Mouse (Mus musculus): ENCODE measurements around the gene Olfr1444. TPM values are rescaled to one million over a fixed set of nuclear protein-coding genes. Genes with fewer than 3 reads are reported as not detected.

Olfr1444 gene
- not detected in 2 replicates for polyA plus RNA-seq (2012; rRNA removed)

- no peak for DNase-seq (ENCODE audit: low spot score)
Observed at GRCm38 (mm10) chr19:12856983-12857382, at the start of gene Olfr1444. Gene Olfr1444 (plus strand): TSS chr19:12857283.

DNA sequence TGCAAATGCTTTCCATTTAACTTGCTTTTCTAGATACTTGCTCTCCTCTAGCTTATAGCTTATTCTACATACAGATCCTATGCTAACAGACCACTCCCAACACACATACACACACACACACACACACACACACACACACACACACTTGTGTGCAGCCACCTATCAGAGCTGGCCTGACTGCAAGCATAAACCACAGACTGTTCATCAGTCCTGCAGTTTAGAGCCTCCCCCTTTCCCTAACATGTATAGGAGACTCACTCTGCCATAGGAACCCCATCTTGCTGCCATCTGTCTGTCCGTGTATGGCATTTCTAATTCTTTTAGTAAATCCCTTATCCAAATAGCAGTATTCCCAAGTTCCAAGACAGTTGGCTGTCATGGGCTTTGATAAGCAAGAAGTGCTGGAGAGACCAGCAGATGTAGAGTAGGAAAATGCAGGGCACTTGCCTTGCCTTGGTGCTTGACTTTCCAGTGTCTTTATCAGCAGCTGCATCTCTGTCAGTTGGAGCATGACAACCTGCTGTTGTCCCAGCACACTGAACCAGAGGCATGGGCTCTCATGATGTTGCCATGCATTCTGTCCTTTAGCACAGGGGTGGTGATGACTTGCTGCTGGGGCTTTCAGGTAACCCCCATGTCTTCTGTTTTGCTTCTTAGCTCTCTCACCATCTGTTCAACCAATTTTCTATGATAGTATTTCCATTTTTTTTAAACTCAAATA is 44.3 kb upstream of the Olfr1444 start:
- DNase-seq (ENCODE audit: low spot score), result no peak

GRCm38 (mm10) chr19:12813883-12814282 is 43.2 kb upstream of the Olfr1444 start:
- no peak for DNase-seq (ENCODE audit: low spot score)

- no peak for DNase-seq (ENCODE audit: low spot score)
Observed at GRCm38 (mm10) chr19:12818507-12818906, 38.6 kb upstream of the Olfr1444 start.

GRCm38 (mm10) chr19:12820383-12820782 is 36.7 kb upstream of the Olfr1444 start:
- DNase-seq (ENCODE audit: low spot score), result no peak

GRCm38 (mm10) chr19:12824549-12824948 is 32.5 kb upstream of the Olfr1444 start:
- DNase-seq (ENCODE audit: low spot score), result no peak

GRCm38 (mm10) chr19:12830823-12831430 is 26.2 kb upstream of the Olfr1444 start:
- DNase-seq (ENCODE audit: low spot score), result no peak

DNA sequence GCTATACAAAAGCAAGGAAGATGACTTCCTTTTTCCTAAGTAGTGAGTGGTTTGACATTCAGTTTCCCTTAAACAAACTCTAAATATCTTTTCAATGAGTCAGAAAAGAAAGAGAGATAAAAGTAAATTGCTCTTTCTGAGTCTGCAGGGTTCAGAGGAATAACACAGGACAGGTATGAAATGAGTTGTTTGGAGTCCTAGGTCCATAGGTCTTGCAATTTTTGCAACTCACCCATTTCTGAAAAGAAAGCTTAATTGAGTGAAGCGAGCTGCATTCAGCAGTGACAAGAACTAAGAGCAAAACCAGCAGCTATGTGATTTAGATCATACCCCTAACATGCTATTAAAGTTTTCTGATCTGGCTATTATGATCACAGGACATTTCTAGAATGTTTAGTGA is 25.5 kb upstream of the Olfr1444 start:
- DNase-seq (ENCODE audit: low spot score), result no peak

- no peak for DNase-seq (ENCODE audit: low spot score)
Observed at GRCm38 (mm10) chr19:12833625-12834024, 23.5 kb upstream of the Olfr1444 start.

DNA sequence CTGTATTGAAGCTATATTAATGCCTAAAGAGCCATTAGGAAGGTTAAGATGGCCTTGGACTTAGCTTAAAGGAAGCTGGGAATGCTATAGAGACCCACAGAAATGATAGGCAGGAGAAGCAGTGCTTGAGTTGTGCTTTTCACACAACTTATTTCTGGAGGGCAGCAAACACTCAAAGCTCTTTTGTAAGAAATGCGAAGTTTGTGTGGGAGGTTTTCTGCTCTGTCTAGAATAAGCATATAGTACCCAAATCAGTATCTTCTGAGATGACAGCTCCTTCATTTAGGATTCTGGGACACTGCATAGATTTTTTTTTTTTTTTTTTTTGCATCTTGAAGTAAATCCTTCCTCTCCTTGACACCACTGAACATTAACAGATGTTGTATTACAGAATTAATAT is 18.6 kb upstream of the Olfr1444 start:
- no peak for DNase-seq (ENCODE audit: low spot score)

DNA sequence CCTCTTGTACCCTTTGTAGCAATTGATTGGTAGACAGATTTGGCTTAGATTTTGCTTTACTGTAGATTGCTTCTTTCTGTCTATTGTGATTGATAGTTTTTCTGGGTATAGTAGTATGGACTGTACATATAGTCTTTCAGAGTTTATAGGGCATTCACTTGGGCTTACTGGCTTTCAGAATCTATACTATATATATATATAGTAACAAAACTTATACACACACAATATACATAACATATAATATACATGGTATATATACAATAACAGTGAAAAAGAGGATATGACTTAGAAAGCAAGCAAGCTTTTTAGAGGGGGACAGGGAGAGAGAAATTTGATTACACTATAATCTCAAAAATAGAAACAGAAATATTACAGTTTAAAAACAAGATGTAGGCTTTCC is 10.7 kb upstream of the Olfr1444 start, which contains the start of gene Gm5244:
Gene Gm5244 (plus strand): TSS at position 301 of the 400 bp plus-strand sequence.
- no peak for DNase-seq (ENCODE audit: low spot score)

- no peak for DNase-seq (ENCODE audit: low spot score)
Observed at GRCm38 (mm10) chr19:12883555-12883954, 26.5 kb downstream of the Olfr1444 start, which contains the start of gene Olfr1445. Gene Olfr1445 (plus strand): TSS chr19:12883855.

DNA sequence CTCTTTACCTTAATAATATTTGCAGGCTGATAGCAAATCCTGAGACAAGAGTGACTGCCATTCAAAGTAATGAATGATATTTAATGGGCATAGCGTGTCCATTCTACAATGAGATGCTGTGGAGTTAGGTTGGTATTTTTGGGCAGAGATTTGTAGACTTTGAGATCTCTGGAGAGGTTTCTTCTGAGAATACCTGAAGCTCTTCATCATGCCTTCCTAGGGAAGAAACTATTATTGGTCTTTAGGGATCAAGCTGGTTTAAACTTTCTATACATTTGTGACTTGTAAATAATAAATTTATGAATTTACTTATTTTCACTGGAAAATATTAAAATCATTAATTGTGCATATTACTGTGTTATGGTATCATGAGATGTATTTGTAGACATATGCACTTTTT is 36.3 kb downstream of the Olfr1444 start, which contains the start of gene Olfr1446:
Gene Olfr1446 (minus strand): TSS at position 101 of the 400 bp plus-strand sequence.
- DNase-seq (ENCODE audit: low spot score), result no peak

DNA sequence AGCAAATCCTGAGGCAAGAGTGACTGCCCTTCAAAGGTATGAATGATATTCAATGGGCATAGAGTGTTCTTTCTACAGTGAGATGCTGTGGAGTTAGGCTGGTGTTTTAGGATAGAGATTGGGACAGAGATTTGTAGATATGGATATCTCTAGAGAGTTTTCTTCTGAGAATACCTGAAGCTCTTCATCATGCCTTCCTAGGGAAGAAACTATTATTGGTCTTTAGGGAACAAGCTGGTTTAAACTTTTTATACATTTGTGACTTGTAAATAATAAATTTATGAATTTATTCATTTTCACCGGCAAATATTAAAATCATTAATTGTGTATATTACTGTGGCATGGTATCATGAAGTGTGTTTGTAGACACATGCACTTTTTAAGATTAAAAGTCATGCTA is 46.6 kb downstream of the Olfr1444 start, which contains the start of gene Olfr1447:
Gene Olfr1447 (minus strand): TSS at position 101 of the 400 bp plus-strand sequence.
- DNase-seq (ENCODE audit: low spot score), result no peak

Other genes starting within 250 kb of the Olfr1444 start
- gene Glyat, start 224.0 kb upstream of the Olfr1444 start, polyA plus RNA-seq (2012; rRNA removed), result 0.14 and 0.15 TPM in 2 replicates
- gene Olfr1442, start 186.8 kb upstream of the Olfr1444 start, polyA plus RNA-seq (2012; rRNA removed), result not detected in 2 replicates
- gene Olfr1443, start 179.2 kb upstream of the Olfr1444 start, polyA plus RNA-seq (2012; rRNA removed), result not detected in 2 replicates
- not detected in 2 replicates for gene Keg1, start 161.5 kb upstream of the Olfr1444 start, polyA plus RNA-seq (2012; rRNA removed)
- gene Cntf, start 91.7 kb upstream of the Olfr1444 start, polyA plus RNA-seq (2012; rRNA removed), result 1.8 and 2.9 TPM in 2 replicates
- gene Zfp91, start 61.2 kb upstream of the Olfr1444 start, polyA plus RNA-seq (2012; rRNA removed), result 37.0 and 44.0 TPM in 2 replicates
- 4.3 and 5.1 TPM in 2 replicates for gene Lpxn, start 61.1 kb upstream of the Olfr1444 start, polyA plus RNA-seq (2012; rRNA removed)
- not detected in 2 replicates for gene Gm5244, start 10.6 kb upstream of the Olfr1444 start, polyA plus RNA-seq (2012; rRNA removed)
- gene Olfr1445, start 26.6 kb downstream of the Olfr1444 start, polyA plus RNA-seq (2012; rRNA removed), result not detected in 2 replicates
- gene Olfr1446, start 36.2 kb downstream of the Olfr1444 start, polyA plus RNA-seq (2012; rRNA removed), result not detected in 2 replicates
- not detected in 2 replicates for gene Olfr1447, start 46.5 kb downstream of the Olfr1444 start, polyA plus RNA-seq (2012; rRNA removed)
- not detected in 2 replicates for gene Olfr1448, start 67.1 kb downstream of the Olfr1444 start, polyA plus RNA-seq (2012; rRNA removed)
- not detected in 2 replicates for gene Olfr1449, start 73.6 kb downstream of the Olfr1444 start, polyA plus RNA-seq (2012; rRNA removed)
- gene Olfr1450, start 93.0 kb downstream of the Olfr1444 start, polyA plus RNA-seq (2012; rRNA removed), result not detected in 2 replicates
- not detected in 2 replicates for gene Olfr1451, start 137.7 kb downstream of the Olfr1444 start, polyA plus RNA-seq (2012; rRNA removed)
- not detected in 2 replicates for gene Olfr1453, start 171.0 kb downstream of the Olfr1444 start, polyA plus RNA-seq (2012; rRNA removed)
- gene Olfr1454, start 203.3 kb downstream of the Olfr1444 start, polyA plus RNA-seq (2012; rRNA removed), result not detected in 2 replicates
- not detected in 2 replicates for gene Olfr1457, start 240.6 kb downstream of the Olfr1444 start, polyA plus RNA-seq (2012; rRNA removed)
- gene Olfr1458, start 249.5 kb downstream of the Olfr1444 start, polyA plus RNA-seq (2012; rRNA removed), result not detected in 2 replicates